Mouse (Mus musculus) heart, adult 2 months (tissue): ENCODE data around the gene Tmem236.

Source experiments
- CTCF ChIP-seq: fragments of 200-600 bp; IDR thresholded peaks from 2 replicates; pipeline ENCODE4 v1.8.1; 2022; ENCODE audit warnings: antibody characterized with exemption, mild to moderate bottlenecking, moderate library complexity
- POLR2A ChIP-seq: fragments of 200-500 bp; IDR thresholded peaks from 2 replicates; pipeline ENCODE4 v1.6.1; 2011; ENCODE audit warnings: mild to moderate bottlenecking, low read depth, low read length, control low read depth; ENCODE audit not compliant: insufficient read depth

DNA sequence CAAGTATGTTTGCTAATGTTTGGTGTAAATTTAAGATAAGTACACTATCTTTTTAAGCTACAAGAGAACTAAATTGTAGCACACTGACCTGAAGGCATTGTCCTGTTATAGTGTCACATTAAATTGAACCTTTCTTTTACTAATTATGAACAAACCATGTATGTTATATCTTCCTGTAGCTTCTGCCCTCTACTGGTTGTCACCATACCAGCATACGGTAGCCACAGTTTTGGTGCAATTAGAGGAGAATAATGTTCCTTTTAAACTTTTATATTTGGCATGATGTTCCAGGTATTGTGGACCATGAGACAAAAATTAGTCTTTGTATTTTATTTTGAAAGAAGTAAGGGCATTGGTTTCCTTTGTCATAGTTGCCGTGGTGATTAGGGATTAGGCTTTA is 27.4 kb upstream of the Tmem236 start:
- TF ChIP-seq CTCF (peak; percentile 51), POLR2A (no peak)
